Mouse (Mus musculus) hindbrain, embryonic 12.5 days (tissue): ENCODE measurements around the gene BC049352. TPM values are rescaled to one million over a fixed set of nuclear protein-coding genes. Genes with fewer than 3 reads are reported as not detected.

Experiments
- ATAC-seq: fragments of 200-750 bp; cut with Nextera tagmentation; 2 replicates; pipeline ENCODE4 v1.8.0; 2017; ENCODE audit warnings: moderate TSS enrichment; ENCODE audit not compliant: low FRiP score
- H3K27ac ChIP-seq: fragments of 300-500 bp; sonication (generic); 2 replicates; pipeline ENCODE4 v1.5.1; 2016; ENCODE audit warnings: mild to moderate bottlenecking
- H3K27me3 ChIP-seq: fragments of 300-500 bp; sonication (generic); 2 replicates; pipeline ENCODE4 v1.6.1; 2016; ENCODE audit warnings: mild to moderate bottlenecking
- H3K36me3 ChIP-seq: fragments of 300-500 bp; sonication (generic); 2 replicates; pipeline ENCODE4 v1.6.1; 2016; ENCODE audit warnings: mild to moderate bottlenecking
- H3K4me1 ChIP-seq: fragments of 300-500 bp; sonication (generic); 2 replicates; pipeline ENCODE4 v1.6.1; 2016
- H3K4me2 ChIP-seq: fragments of 300-500 bp; sonication (generic); replicated peaks from 2 replicates; pipeline ENCODE4 v1.6.1; 2016; ENCODE audit warnings: mild to moderate bottlenecking
- H3K4me3 ChIP-seq: fragments of 300-500 bp; sonication (generic); 2 replicates; pipeline ENCODE4 v1.5.1; 2016; ENCODE audit warnings: mild to moderate bottlenecking
- H3K9ac ChIP-seq: fragments of 300-500 bp; sonication (generic); 2 replicates; pipeline ENCODE4 v1.6.1; 2016; ENCODE audit warnings: mild to moderate bottlenecking, moderate library complexity
- H3K9me3 ChIP-seq: fragments of 300-500 bp; sonication (generic); replicated peaks from 2 replicates; pipeline ENCODE4 v1.6.1; 2016; ENCODE audit warnings: mild to moderate bottlenecking
- WGBS: fragments of 180-500 bp; shearing (Covaris S2); methylation state at CpG from one replicate; pipeline ENCODE4 v1.1.7; 2016; 5-methylcytosine and 5-hydroxymethylcytosine counted together
- microRNA-seq: library from miRNA; unstranded; fragments of <30 nt; microRNA quantifications from one replicate; pipeline ENCODE4, GENCODE M21; 2017
- polyA plus RNA-seq: library from polyadenylated mRNA; unstranded; fragments of >200 nt; fragmentation: Nextera tagmentation; extraction: Ambion mirVana; gene quantifications from 2 replicates; pipeline ENCODE4 v1.2.1, GENCODE M21; 2016

BC049352 gene
- polyA plus RNA-seq, 1 experiment from 2014 or later = not detected

- Histone ChIP-seq H3K9me3 (no peaks in the 10 kb centered on the region), H3K36me3 (no peaks in the 10 kb centered on the region), H3K4me1 (no peaks in the 10 kb centered on the region), H3K27ac (no peak overlapping the region), H3K4me2 (no peak overlapping the region), H3K27me3 (no peaks in the 10 kb centered on the region; the same call in 1 of the 2 replicates), H3K9ac (no peak overlapping the region), H3K4me3 (no peak overlapping the region)
- no peak for ATAC-seq
- 88% methylated on average over 5 of the region's 5 CpGs for WGBS
Observed at GRCm38 (mm10) chr9:45282466-45282865, 100.7 kb downstream of the BC049352 start.

GRCm38 (mm10) chr9:45291481-45292168 lies 109.8 kb downstream of the BC049352 start:
- H3K9me3 ChIP-seq = no peaks in the 10 kb centered on the region
- WGBS = 88% methylated on average over 11 of the region's 11 CpGs

GRCm38 (mm10) chr9:45294210-45295011 lies 112.6 kb downstream of the BC049352 start:
- no peaks in the 10 kb centered on the region for H3K9me3 ChIP-seq
- H3K36me3 ChIP-seq = no peaks in the 10 kb centered on the region
- H3K27ac ChIP-seq = no peak overlapping the region
- ATAC-seq = no peak
- no peak overlapping the region for H3K4me3 ChIP-seq
- H3K4me2 ChIP-seq = no peak overlapping the region
- 40% methylated on average over 10 of the region's 10 CpGs for WGBS
- no peaks in the 10 kb centered on the region for H3K4me1 ChIP-seq
- H3K9ac ChIP-seq = no peak overlapping the region
- H3K27me3 ChIP-seq = no peaks in the 10 kb centered on the region; the same call in 1 of the 2 replicates

More at GRCm38 (mm10) chr9:45291481-45292168, 109.8 kb downstream of the BC049352 start:
- H3K27me3 ChIP-seq = no peaks in the 10 kb centered on the region; the same call in 1 of the 2 replicates
- H3K27ac ChIP-seq = no peak overlapping the region
- H3K36me3 ChIP-seq = no peaks in the 10 kb centered on the region
- H3K4me1 ChIP-seq = no peaks in the 10 kb centered on the region
- no peak for ATAC-seq
- H3K9ac ChIP-seq = no peak overlapping the region
- H3K4me3 ChIP-seq = no peak overlapping the region
- no peak overlapping the region for H3K4me2 ChIP-seq

- WGBS = 85% methylated on average over 11 of the region's 11 CpGs
- Histone ChIP-seq H3K9ac (no peak overlapping the region), H3K4me2 (no peak overlapping the region), H3K4me3 (no peak overlapping the region), H3K4me1 (peaks cover 5% of the 10 kb centered on the region; the same call in 1 of the 2 replicates), H3K27me3 (no peaks in the 10 kb centered on the region; the same call in 1 of the 2 replicates), H3K9me3 (no peaks in the 10 kb centered on the region), H3K27ac (no peak overlapping the region), H3K36me3 (no peaks in the 10 kb centered on the region)
- ATAC-seq = no peak
Observed at GRCm38 (mm10) chr9:45299231-45300006, 117.6 kb downstream of the BC049352 start.

Small RNAs within 50 kb of the gene (microRNA-seq; reads per million reads assigned to microRNA genes)
- gene Mir7086 = not detected

Other genes starting within 250 kb of the BC049352 start
- gene Ube4a, start 216.4 kb upstream of the BC049352 start, polyA plus RNA-seq = 36.0 and 40.4 TPM in 2 replicates
- gene Cd3g, start 201.6 kb upstream of the BC049352 start, polyA plus RNA-seq = not detected in 2 replicates
- gene Cd3d, start 200.2 kb upstream of the BC049352 start, polyA plus RNA-seq = not detected in 2 replicates
- 0.22 TPM in 1 of 2 replicates, not detected in the other for gene Cd3e, start 172.4 kb upstream of the BC049352 start, polyA plus RNA-seq
- gene Mpzl2, start 142.2 kb upstream of the BC049352 start, polyA plus RNA-seq = 5.6 and 7.0 TPM in 2 replicates
- 2.1 and 2.5 TPM in 2 replicates for gene Mpzl3, start 126.8 kb upstream of the BC049352 start, polyA plus RNA-seq
- 0.31 TPM in 1 of 2 replicates, not detected in the other for gene Jaml, start 102.8 kb upstream of the BC049352 start, polyA plus RNA-seq
- gene Scn2b, start 64.2 kb upstream of the BC049352 start, polyA plus RNA-seq = 4.7 TPM in 2 replicates
- 0.40 and 0.46 TPM in 2 replicates for gene Scn4b, start 43.6 kb upstream of the BC049352 start, polyA plus RNA-seq
- 0.18 and 0.21 TPM in 2 replicates for gene Tmprss4, start 22.1 kb downstream of the BC049352 start, polyA plus RNA-seq
- gene Il10ra, start 87.1 kb downstream of the BC049352 start, polyA plus RNA-seq = 0.31 and 0.54 TPM in 2 replicates
- 0.06 TPM in 1 of 2 replicates, not detected in the other for gene Tmprss13, start 137.1 kb downstream of the BC049352 start, polyA plus RNA-seq
- gene Fxyd6, start 188.2 kb downstream of the BC049352 start, polyA plus RNA-seq = 190 and 196 TPM in 2 replicates
- gene Fxyd2, start 217.7 kb downstream of the BC049352 start, polyA plus RNA-seq = 1.9 and 2.1 TPM in 2 replicates
- 2.3 and 4.8 TPM in 2 replicates for gene Dscaml1, start 244.6 kb downstream of the BC049352 start, polyA plus RNA-seq